Mouse (Mus musculus): Measurements from ENCODE around the gene Gm13691.

GRCm38 (mm10) chr2:84037304-84037703, 47.0 kb downstream of the Gm13691 start:
- TF ChIP-seq CTCF (IDR thresholded peaks at IDR 0.05; ENCODE audit: low read depth, low read length) (no peak), POLR2A (IDR thresholded peaks at IDR 0.05; ENCODE audit: borderline replicate concordance, low read depth, low read length) (no peak)
